Mouse (Mus musculus) C2C12 (cell line): ENCODE results near the gene Plxna4. TPM values are rescaled to one million over a fixed set of nuclear protein-coding genes. Genes with fewer than 3 reads are reported as not detected.

ENCODE experiments used
- H3K27me3 ChIP-seq: one replicate; pipeline ENCODE4 v1.6.1; 2011; ENCODE audit not compliant: control insufficient read depth, insufficient read depth, insufficient read length
- H3K36me3 ChIP-seq: one replicate; pipeline ENCODE4 v1.6.1; 2011; ENCODE audit not compliant: control insufficient read depth, insufficient read depth
- H3K4me3 ChIP-seq: one replicate; pipeline ENCODE4 v1.5.1; 2011; ENCODE audit warnings: mild to moderate bottlenecking, control low read depth; ENCODE audit not compliant: poor library complexity, insufficient read depth, severe bottlenecking
- H3K79me2 ChIP-seq: one replicate; pipeline ENCODE4 v1.6.1; 2011; ENCODE audit not compliant: control insufficient read depth, insufficient read depth
- H3K79me3 ChIP-seq: one replicate; pipeline ENCODE4 v1.6.1; 2011; ENCODE audit warnings: low read depth, control low read depth
- H3ac ChIP-seq: one replicate; pipeline ENCODE3; 2011; ENCODE audit warnings: low read depth; ENCODE audit not compliant: control insufficient read depth, insufficient read length
- CEBPB ChIP-seq: IDR thresholded peaks from one replicate; pipeline ENCODE4 v1.6.1; 2011; ENCODE audit warnings: low read depth, mild to moderate bottlenecking, control low read depth, moderate library complexity
- CTCF ChIP-seq: IDR thresholded peaks from one replicate; pipeline ENCODE4 v1.5.1; 2011; ENCODE audit not compliant: control insufficient read depth, insufficient read depth, insufficient read length
- FOSL1 ChIP-seq: IDR thresholded peaks from one replicate; pipeline ENCODE4 v1.8.0; 2011; ENCODE audit warnings: mild to moderate bottlenecking, low read length; ENCODE audit not compliant: poor library complexity, insufficient read depth, severe bottlenecking
- MAX ChIP-seq: IDR thresholded peaks from one replicate; pipeline ENCODE4 v1.6.1; 2011; ENCODE audit warnings: mild to moderate bottlenecking, control low read depth
- MYOD1 ChIP-seq: IDR thresholded peaks from one replicate; pipeline ENCODE4 v1.6.1; 2011; ENCODE audit warnings: low read depth; ENCODE audit not compliant: control insufficient read depth, insufficient read length
- MYOG ChIP-seq: IDR thresholded peaks from one replicate; pipeline ENCODE4 v1.6.1; 2011; ENCODE audit not compliant: control insufficient read depth, insufficient read length; ENCODE audit errors: extremely low read depth
- USF1 ChIP-seq: IDR thresholded peaks from one replicate; pipeline ENCODE4 v1.6.1; 2011; ENCODE audit warnings: low read depth, mild to moderate bottlenecking, control low read depth, moderate library complexity
- polyA plus RNA-seq: library from polyadenylated mRNA; unstranded; fragments of >200 nt; fragmentation: generic; extraction: Trizol; gene quantifications from one replicate; pipeline ENCODE4 v1.2.1, GENCODE M21; 2012; ENCODE audit warnings: missing spikeins

Gene Plxna4
- polyA plus RNA-seq, 1 experiment, result 0.19 TPM

DNA sequence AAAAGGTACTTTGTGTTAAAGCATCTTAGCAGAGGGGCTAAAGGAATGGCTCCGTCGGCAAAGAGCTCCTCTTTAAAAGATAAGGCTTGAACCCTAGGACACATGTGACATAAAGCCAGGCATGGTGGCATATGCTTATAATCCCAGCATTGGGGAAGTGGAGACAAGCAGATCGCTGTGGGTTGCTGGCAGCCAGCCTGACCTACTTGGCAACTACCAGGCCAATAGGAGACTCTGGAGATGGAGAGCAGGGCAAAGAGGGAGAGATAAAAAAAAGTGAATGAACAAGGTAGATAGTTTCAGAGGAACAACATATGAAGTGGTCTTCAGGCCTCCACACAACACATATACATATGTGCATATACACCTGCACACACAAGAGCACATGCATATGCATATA lies 189.7 kb downstream of the Plxna4 start:
- no peak overlapping the region for H3K4me3 ChIP-seq
- H3ac ChIP-seq, result no peak overlapping the region
- H3K79me3 ChIP-seq, result no peaks in the 10 kb centered on the region

DNA sequence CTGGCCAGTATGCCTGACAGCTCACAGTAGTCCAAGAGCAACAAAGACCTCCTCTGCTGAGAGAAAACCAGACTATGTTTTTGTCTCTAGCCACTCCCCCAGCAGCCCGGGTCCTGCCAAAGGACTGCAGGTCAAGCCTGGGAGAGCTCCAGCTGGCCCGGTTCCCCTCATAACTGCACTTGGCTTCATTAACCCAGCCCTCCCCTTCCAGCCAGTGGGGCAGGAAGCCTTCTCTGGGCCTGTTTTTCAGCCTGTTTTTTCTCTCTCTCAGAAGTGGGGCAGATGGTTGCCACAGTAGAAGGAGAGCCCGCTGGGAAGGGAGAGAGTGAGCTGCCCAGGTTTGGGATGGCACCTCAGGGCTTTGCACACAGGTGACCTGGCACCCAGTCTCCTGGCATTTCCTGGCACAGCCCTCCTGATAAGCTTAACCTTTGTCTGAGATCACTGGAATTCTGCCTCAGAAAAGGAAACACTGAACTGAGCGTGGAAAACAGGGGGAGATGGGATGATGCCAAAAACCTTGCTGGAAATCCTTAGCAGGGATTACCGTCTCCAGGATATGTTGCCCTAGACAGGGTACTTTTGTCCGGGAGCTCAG lies 190.8 kb downstream of the Plxna4 start:
- H3K79me3 ChIP-seq, result no peaks in the 10 kb centered on the region
- no peak overlapping the region for H3ac ChIP-seq
- no peaks in the 10 kb centered on the region for H3K79me2 ChIP-seq
- no peaks in the 10 kb centered on the region for H3K36me3 ChIP-seq
- no peaks in the 10 kb centered on the region for H3K27me3 ChIP-seq
- H3K4me3 ChIP-seq, result no peak overlapping the region
- TF ChIP-seq MAX (no peak), MYOG (no peak), FOSL1 (no peak), CEBPB (no peak), MYOD1 (no peak), CTCF (no peak), USF1 (no peak)

More for the DNA sequence above, 189.7 kb downstream of the Plxna4 start:
- Histone ChIP-seq H3K27me3 (no peaks in the 10 kb centered on the region), H3K36me3 (no peaks in the 10 kb centered on the region), H3K79me2 (no peaks in the 10 kb centered on the region)
- TF ChIP-seq MAX (no peak), CTCF (no peak), CEBPB (no peak), FOSL1 (no peak), MYOG (no peak), MYOD1 (no peak), USF1 (no peak)

DNA sequence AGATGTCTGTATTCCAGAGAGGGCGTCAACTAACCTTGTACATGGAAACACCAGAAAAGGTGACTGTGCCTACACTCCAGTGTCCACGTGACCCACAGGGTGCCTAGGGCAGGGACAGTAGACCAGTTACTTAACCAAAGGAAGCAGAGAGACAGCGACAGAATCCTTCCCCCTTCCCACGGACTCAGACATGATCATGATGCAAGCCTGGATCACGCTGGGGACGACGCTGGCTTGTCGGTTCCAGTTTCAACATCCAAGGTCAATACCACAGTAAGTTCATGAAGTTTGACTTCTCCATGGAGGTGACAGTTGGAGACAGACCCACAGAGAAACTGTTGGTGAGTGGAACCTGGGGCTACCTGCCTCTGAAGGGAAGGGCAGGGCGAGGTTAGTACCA lies 192.6 kb downstream of the Plxna4 start:
- Histone ChIP-seq H3K79me2 (no peaks in the 10 kb centered on the region), H3K36me3 (no peaks in the 10 kb centered on the region), H3K4me3 (no peak overlapping the region), H3K27me3 (no peaks in the 10 kb centered on the region), H3ac (no peak overlapping the region), H3K79me3 (no peaks in the 10 kb centered on the region)
- TF ChIP-seq CTCF (no peak), FOSL1 (no peak), MYOD1 (no peak), CEBPB (no peak), MAX (no peak), USF1 (no peak), MYOG (no peak)

DNA sequence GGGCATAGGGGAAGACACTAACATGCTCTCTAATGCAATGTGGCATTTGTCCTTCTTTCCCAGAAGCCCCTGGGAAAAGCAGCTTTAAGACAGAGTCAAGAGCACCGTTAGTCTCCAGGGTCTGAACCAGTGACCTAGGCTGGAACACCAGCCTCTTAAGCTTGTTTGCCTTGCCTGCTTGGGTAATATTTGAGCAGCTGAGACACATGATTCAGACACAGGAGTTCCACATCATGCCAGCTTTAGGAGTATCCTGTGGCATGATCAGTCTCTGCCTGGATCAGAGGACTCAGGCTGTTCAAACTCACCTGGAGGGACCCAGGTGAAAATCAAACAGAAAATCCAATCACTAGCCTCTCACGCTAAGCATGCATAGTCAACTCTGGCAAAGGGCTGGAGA lies 195.7 kb downstream of the Plxna4 start:
- Histone ChIP-seq H3K27me3 (no peaks in the 10 kb centered on the region), H3K4me3 (no peak overlapping the region), H3K79me3 (no peaks in the 10 kb centered on the region), H3K36me3 (no peaks in the 10 kb centered on the region), H3ac (no peak overlapping the region), H3K79me2 (no peaks in the 10 kb centered on the region)
- TF ChIP-seq CTCF, result no peak
- TF ChIP-seq MYOG, result no peak

DNA sequence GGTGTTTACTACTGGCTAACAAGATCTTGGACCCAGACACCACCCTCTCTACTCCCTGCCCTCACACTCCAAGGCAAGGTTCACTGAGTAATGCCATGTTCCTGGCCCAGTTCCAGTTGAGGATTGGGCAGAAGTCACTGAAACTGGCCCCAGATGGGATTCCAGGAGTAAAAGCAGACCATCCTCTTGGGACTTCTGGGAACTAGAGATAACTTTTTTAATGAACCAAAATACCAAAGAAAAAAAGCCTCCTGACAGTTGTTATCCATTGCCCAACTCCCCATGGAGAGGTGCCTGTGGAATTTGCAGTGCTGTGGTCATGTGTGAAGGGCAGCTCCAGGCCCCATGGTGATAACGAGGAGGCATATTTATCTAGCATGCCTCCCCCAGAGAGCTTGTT lies 199.7 kb downstream of the Plxna4 start:
- Histone ChIP-seq H3K79me2 (no peaks in the 10 kb centered on the region), H3ac (no peak overlapping the region), H3K36me3 (no peaks in the 10 kb centered on the region), H3K4me3 (no peak overlapping the region), H3K79me3 (no peaks in the 10 kb centered on the region), H3K27me3 (no peaks in the 10 kb centered on the region)
- TF ChIP-seq USF1 (no peak), FOSL1 (no peak), MYOD1 (no peak), MYOG (no peak), CTCF (no peak), MAX (no peak), CEBPB (no peak)

DNA sequence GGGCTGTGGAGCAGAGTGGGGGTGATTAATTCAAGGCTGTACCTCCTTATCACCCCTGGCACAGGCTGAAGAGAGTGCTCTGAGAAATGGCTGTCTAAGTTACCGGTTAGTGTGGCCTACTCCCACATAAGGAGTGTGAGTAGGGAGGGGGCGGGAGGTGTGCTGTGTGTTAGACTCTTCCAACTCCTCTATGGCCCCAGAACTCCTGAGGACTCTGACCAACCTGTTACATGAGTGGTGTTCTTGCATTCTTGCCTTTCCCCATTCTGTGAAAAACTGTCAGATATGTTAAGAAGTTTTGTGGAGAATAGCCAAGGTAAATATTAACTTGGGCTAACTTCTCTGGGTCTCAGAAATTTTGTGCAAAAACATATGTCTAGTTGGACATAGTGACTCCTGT lies 201.1 kb downstream of the Plxna4 start:
- Histone ChIP-seq H3K79me3 (no peaks in the 10 kb centered on the region), H3ac (no peak overlapping the region), H3K27me3 (no peaks in the 10 kb centered on the region), H3K79me2 (no peaks in the 10 kb centered on the region), H3K36me3 (no peaks in the 10 kb centered on the region), H3K4me3 (no peak overlapping the region)
- TF ChIP-seq CEBPB, result no peak
- TF ChIP-seq CTCF, result no peak
- no peak for TF ChIP-seq MYOD1
- no peak for TF ChIP-seq MYOG
- TF ChIP-seq FOSL1, result no peak
- TF ChIP-seq MAX, result no peak
- TF ChIP-seq USF1, result no peak
